Mouse (Mus musculus): ENCODE measurements around the gene Hcn2.

Gene Hcn2

DNA sequence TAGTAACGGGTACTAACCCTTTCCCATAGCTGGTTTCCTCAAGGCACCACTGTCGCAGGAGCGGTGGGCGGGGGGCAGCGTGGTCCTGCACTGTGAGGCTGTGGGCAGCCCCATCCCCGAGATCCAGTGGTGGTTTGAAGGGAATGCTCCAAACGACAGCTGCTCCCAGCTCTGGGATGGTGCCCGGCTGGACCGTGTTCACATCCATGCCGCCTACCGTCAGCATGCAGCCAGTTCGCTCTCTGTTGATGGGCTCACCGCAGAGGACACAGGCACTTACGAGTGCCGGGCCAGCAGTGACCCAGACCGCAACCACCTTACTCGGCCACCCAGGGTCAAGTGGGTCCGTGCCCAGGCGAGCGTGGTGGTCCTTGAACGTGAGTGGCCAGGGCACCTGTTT is 7.8 kb upstream of the Hcn2 start:
- DNase-seq (ENCODE audit: low read depth, low spot score) = no peak

DNA sequence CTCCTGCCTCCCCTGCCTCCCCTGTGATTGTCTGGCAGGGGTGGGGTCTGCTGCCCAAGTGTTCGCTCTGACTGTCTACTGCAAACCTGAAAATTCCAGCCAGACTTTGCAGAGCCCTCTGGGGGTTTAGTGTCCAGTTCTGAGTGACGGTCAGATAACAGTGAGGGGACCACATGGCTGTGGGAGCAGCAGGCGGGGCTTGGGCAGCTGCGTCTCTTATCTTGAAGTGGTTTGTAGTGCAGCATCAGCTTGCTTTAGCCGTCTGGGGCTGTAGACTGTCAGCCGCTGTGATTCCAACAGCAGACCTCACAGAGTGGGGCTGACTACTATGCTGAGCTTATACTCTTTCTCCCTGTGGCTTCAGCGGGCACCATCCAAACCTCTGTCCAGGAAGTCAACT is 7.1 kb upstream of the Hcn2 start:
- DNase-seq (ENCODE audit: low read depth, low spot score) = no peak

DNA sequence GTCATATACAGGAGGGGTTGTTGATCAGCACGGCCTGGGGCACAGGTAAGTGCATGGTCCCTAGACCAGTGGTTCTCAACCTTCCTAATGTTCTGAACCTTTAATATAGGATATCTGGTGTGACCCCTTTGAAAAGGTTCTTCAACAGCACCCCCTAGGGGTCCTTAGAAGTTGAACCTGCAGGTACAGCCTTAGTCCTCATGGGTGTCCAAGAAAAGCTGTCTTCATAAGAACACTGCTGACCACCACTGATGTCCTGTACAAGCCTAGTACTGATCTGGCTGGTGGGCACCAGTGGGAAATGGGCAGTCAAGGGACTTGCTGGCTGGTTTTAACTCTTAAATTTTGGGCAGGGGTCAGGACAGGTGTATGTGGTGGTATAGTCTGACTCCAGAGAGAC is 4.4 kb upstream of the Hcn2 start:
- no peak for DNase-seq (ENCODE audit: low read depth, low spot score)

DNA sequence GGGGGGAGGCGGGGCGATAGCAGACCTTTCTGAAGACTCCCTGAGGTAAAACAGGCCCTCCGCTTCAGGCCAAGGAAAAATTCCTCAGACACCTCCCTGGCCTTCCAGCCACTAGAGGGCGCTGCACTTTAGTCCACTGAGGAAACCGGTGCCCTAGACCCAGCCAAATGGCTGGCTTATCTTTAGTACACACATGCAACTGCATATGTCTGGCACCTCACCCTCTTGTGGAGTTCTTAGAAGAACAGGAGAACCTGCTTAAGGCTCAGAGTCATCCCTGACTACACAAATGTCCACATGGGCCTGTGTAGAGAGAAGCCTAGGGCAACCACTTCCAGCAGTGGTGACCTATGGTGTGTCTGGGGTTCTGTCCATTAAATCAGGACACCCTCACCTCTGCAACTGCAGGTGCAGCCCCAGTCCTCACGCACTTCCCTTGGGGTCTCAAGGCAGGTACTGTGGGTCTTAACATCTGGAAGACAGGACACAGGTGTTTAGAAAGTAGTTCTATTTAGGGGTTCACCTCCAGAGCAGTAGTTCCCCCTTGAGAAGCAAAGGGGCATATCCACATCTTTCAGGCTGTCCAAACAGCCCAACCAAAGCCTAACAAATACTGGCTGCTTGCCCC is 3.8 kb upstream of the Hcn2 start:
- DNase-seq (ENCODE audit: low read depth, low spot score) = peak; percentile 74

DNA sequence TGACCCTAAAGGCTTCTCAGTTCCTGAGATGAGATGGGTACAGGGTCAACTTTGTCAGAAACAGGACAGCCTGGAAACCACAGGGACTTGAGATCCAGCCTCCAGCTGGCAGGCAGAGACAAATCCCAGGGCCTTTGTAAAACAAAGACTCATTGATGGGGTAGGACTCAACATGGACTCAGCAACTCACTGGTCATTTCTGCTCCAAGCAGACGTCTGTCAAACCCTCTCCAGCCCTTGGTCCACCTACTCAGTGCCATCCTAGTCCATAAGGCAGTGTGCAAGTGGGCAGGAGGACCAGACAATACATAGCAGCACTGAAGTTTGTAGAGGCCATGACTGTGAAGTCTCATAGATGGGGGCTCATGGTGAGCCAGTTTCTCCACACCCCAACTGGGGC is 3.3 kb upstream of the Hcn2 start:
- DNase-seq (ENCODE audit: low read depth, low spot score) = no peak

DNA sequence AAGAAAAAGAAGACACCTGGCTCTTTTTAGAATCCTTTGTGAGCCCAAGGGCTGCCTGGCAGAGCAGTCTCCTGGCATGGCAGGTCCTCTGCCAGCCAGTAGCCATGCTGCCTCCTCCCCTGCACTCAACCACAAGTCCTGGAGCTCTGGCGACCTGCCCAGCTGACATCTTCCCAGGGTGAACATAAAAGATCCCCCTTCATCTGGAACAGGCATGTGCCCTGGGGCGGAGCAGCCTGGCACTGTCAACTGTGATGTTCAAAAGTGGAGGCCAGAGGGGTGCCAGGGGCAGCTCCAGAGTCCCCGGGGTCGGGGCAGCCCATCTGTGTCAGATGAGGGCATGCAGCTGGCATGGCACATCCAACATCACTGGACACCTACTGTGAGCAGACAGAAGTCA is 1.4 kb upstream of the Hcn2 start:
- no peak for DNase-seq (ENCODE audit: low read depth, low spot score)

DNA sequence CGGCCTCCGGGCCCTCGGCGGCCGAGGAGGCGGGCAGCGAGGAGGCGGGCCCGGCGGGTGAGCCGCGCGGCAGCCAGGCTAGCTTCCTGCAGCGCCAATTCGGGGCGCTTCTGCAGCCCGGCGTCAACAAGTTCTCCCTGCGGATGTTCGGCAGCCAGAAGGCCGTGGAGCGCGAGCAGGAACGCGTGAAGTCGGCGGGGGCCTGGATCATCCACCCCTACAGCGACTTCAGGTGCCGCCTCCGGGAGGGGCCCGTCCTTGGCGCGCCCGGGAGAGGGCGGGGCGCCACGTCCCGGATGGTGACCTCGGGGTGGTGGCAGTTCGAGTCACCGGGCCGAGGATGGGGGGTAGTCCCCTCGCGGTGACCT is 538 bp downstream of the Hcn2 start:
- no peak for DNase-seq (ENCODE audit: low read depth, low spot score)

DNA sequence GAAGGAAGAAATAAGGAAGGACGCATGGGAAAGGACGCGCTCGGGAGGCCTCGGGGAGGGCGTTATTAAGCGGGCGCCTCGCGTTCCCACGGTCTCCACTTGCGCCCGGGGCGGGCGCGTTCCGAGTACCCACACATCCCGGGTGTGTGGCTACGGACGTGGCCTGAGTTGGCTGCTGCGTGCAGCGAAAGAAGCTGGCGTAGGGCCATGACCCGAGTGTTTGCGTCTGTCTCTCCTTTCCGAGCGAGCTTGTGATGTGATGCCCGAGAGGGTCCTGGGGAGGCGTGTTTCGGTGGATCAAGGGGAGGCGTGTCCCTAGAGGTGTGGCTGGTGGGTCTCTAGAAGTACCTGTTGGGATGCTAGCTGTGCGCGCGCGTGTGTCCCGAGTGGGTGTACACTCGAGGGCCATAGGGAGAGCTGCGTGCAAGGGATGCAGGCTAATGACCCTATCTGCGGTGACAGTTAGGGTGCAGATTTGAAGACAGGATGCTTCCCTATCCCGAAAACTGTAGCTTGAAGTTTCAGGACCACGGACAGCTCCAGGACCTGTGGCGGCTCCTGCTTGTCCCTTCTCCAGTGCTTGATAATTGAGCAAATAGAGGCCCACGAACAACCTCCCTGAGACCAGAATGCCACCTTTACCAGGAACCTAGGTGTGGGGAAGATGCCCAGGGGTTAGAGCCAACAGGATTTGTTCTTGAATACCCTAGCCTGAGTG is 1.4 kb downstream of the Hcn2 start:
- DNase-seq (ENCODE audit: low read depth, low spot score) = no peak

DNA sequence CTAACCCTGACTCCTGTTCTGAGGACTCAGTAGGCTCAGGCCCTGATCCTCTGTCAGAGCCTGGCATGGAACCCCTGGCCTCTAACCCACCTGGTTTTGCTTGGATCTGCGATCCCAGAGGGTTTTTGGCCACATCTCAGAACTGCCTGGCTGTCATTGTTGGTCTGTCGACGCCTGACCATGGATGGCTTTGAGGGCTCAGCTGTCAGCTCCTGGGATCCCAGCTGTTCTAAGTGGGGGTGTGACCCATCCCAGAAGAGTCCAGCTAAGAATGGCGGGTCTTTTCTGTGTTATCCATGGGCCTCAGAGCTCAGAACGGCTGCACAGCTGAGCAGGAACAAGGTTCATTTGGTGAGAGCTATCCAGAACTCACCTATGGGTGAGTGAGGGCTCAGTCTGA is 4.7 kb downstream of the Hcn2 start:
- DNase-seq (ENCODE audit: low read depth, low spot score) = no peak

DNA sequence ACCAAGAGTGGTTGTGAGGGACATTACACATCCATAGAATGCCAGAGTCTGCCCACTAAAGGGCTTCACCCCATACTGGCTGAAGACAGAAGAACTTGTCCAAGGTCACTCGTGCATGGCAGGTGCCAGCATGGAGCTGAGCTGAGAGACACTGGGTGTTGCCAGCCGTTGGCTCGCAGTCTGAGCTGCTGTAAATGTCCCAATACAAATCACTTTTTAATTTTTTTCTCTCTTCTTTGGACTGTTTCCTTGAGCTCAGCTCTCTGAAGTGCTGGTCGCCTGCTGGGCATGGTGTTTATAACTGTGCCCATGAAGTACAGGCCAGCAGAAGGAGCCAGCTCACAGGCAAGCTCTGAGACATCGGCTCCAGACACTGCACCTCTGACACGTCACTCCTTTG is 6.6 kb downstream of the Hcn2 start:
- DNase-seq (ENCODE audit: low read depth, low spot score) = no peak

DNA sequence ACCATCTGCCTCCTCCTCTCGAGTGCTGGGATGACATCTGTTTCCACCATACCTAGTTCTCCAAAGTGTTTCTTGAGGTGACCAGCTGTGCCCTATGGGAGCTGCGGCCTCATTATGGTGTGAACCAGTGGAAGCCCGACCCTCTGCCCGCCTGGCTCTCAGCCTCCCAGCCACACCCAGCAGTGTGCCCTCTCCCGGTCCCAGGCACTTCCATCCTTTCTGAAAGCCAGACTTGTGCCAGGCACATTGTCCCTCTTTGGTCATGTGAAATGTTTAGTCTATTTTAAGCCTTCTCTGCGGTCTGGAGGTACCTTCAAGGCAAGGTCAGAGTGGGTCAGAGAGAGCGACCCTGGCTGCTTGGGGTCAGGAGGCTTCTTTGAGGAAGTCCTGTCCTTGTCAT is 7.3 kb downstream of the Hcn2 start:
- DNase-seq (ENCODE audit: low read depth, low spot score) = no peak

DNA sequence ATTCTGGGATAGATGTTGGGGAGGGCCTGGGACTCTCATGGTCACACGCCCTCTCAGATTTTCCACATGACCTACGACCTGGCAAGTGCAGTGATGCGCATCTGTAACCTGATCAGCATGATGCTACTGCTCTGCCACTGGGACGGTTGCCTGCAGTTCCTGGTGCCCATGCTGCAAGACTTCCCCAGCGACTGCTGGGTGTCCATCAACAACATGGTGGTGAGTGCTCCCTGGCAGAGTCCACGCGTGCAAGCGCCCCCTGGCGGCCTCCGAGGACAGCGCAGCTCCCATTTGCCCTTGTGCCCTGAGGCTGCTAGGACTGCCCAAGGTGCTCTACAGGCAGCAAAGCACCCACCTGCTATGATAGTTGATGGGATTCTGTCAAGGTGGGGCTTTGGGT is 9.7 kb downstream of the Hcn2 start:
- no peak for DNase-seq (ENCODE audit: low read depth, low spot score)

DNA sequence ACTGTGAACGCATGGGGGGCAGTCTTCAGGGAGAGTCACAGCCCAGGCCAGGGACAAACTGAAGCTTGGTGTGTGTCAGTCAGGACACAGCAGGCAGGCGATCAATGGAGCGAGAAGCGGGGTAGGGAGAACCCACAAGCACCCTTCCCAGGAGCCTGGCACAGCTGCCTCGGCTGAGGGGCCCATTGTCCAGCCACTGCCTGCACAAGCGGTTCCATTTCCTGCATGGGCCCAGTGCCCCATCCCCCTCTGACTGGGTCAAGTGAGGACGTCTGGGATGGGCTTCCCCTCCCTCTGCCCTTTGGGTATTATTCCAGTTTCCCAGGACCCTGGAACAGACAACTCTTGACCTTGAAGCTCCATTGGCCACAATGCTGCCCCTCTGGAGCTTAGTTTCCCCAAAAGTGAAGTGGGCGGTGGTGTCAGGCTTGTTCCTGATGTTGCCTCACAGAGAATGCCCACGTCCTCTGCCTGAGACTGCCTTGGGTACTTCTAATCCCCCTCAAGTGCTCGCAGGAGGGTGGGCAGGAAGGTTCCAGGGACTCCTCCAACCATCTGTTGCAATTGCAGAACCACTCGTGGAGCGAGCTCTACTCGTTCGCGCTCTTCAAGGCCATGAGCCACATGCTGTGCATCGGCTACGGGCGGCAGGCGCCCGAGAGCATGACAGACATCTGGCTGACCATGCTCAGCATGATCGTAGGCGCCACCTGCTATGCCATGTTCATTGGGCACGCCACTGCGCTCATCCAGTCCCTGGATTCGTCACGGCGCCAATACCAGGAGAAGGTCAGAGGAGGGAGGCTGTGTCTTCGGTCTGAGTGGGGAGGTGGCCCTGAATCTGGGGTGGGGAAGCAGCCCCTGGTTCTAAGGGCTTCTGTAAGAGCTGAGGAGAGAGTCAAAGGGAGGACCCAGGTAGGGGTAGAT is 12.2 kb downstream of the Hcn2 start:
- peak; percentile 72 for DNase-seq (ENCODE audit: low read depth, low spot score)

DNA sequence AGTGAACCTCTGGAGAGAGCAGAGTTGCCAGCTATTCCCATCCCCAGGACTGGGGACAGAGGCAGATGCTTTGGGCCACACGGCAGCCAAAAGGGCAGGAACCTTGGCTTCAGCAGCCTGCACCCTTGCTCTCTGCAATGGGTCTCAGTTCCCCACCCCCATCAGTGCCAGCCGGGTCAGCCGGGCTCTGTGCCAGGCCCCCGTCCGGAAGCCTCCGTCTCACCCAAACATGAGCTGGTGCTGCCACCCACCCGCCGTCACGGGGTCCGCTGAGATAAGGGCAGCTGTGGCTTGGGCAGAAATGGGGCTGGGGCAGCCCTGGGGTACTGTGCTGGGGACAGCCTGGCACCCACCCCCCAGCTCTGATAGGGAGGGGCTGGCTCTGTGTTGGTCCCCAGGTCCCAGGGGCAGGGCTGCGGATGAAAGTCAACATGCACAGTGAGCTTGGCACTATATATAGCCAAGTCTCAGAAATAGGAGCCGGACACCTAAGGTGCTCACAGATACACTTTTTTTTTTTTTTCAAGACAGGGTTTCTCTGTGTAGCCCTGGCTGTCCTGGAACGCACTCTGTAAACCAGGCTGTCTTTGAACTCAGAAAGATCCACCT is 13.0 kb downstream of the Hcn2 start:
- no peak for DNase-seq (ENCODE audit: low read depth, low spot score)

DNA sequence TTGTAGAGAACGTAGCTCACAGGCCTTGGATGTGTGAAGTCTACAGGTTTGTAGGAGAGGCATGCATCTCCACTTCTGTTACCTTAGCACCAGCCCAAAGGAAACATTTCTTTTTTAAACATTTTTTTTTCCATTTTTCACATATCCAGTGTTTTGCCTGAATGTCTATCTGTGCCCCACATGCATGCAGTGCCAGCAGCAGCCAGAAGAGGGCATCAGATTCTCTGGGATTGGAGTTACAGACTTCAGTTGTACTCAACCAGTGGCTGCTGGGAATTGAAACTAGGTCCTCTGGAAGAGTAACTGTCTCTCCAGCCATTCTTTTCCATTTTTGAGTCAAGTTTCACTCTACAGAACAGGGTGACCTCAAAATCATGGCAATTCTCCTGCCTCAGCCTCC is 16.1 kb downstream of the Hcn2 start:
- DNase-seq (ENCODE audit: low read depth, low spot score) = no peak

DNA sequence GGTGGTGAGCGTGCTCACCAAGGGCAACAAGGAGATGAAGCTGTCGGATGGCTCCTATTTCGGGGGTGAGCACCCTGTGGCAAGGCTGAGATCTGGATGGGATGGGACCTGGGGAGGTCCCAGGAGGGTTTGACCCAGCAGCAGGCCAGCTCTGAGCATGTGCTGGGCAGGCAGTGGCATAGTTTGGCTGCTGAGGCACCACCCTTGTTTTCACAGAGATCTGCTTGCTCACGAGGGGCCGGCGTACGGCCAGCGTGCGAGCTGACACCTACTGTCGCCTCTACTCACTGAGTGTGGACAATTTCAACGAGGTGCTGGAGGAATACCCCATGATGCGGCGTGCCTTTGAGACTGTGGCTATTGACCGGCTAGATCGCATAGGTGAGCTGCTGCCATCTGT is 17.4 kb downstream of the Hcn2 start:
- no peak for DNase-seq (ENCODE audit: low read depth, low spot score)

DNA sequence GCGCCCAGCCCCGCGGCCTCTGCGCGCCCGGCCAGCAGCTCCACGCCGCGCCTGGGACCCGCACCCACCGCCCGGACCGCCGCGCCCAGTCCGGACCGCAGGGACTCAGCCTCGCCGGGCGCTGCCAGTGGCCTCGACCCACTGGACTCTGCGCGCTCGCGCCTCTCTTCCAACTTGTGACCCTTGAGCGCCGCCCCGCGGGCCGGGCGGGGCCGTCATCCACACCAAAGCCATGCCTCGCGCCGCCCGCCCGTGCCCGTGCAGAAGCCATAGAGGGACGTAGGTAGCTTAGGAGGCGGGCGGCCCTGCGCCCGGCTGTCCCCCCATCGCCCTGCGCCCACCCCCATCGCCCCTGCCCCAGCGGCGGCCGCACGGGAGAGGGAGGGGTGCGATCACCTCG is 18.9 kb downstream of the Hcn2 start:
- no peak for DNase-seq (ENCODE audit: low read depth, low spot score)

DNA sequence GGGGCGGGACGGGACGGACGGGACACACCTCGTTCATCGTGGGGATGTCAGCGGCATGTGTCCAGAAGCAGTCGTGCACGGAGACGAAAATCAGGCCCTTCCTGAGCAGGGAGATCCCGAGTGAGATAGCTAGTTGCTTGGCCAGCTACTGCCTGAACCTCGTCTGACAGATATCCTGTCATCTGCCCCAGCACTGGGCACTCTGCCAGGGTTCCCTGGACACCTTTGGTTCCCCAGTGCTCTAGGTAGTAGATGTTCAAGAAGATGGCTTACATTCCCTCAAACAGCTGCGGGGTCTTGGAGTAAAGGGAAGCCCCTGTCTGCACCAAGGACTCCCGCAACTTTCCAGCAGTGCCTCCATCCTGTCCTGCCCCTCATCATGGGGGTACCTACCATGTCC is 20.3 kb downstream of the Hcn2 start:
- no peak for DNase-seq (ENCODE audit: low read depth, low spot score)

DNA sequence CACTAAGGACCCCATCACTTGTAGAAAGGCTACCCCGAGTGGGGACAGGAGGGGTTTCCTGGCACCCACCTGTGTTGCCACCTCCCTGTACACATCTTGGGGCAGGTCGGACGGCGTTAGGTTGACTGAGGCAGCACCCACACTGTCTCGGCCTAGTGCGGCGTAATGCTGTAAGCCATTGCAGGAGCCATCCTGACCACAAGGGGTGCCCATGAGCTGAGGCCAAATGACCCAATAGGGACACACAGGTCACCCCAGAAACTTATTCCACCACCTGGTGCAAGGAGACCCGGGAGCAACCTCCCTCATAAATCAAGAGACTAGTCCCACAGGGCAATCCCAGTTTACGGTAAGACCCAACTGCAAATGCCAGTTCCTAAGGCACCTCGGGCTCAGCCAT is 21.8 kb downstream of the Hcn2 start:
- DNase-seq (ENCODE audit: low read depth, low spot score) = no peak

DNA sequence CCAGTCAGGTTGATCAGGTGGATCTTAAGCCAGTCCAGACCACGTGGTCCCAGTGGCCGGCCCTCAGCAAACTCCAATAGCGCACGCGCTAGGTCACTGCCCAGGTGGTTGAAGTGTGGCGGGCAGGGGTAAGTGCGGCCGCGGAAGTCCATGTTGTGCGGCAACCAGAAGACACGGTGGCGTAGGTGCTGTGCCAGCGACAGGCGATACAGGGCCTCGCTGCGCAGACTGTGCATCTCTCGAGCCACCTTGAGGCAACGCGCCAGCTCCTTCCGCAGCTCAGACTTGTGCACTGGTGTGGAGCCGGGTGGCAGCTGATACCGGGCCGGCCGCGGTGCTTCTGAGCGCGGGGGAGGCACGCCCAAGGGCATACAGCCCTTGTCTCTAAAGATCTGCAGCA is 22.8 kb downstream of the Hcn2 start:
- no peak for DNase-seq (ENCODE audit: low read depth, low spot score)

DNA sequence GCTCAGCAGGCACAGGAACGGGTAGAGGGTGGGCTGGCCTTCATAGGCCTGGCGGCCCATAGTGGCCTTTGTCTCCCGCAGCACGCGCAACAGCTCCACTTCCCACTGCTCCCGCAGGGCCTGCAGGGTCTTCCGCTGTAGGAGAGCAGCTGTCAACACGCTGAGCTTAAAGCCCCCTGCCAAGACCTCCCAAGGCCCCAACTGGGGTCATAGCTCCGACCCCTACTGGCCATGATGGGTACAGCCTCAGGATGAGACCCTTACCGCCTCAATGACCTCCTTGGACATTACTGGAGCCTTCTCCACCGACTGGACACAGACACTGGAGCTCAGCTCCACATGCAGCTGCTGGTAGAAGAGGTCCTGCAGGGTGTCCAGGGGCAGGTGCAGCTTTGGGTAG is 24.4 kb downstream of the Hcn2 start:
- no peak for DNase-seq (ENCODE audit: low read depth, low spot score)

DNA sequence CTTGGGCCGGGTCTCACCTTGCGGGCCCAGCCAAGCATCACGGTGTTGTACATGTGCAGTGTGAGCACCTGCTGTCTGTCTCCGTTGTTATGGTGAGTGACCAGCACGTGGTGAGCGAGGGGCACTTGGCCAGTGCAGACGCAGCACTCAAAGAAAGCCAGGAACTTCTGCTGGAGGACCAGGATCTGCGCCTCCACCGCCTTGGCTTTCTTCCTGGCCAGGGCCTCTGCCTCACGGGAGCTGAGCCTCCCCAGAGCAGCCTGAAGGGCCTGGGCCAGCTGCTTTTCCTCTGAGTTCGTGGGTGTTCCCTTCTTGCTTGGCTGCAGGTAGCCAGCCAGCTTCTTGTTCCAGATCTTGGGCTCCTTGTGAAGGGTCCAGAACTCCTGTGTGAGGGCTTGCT is 26.7 kb downstream of the Hcn2 start:
- DNase-seq (ENCODE audit: low read depth, low spot score) = no peak

Data from telencephalon, adult 2 months (tissue).